Mouse (Mus musculus): ENCODE results near the gene Tns1.

The Tns1 gene

DNA sequence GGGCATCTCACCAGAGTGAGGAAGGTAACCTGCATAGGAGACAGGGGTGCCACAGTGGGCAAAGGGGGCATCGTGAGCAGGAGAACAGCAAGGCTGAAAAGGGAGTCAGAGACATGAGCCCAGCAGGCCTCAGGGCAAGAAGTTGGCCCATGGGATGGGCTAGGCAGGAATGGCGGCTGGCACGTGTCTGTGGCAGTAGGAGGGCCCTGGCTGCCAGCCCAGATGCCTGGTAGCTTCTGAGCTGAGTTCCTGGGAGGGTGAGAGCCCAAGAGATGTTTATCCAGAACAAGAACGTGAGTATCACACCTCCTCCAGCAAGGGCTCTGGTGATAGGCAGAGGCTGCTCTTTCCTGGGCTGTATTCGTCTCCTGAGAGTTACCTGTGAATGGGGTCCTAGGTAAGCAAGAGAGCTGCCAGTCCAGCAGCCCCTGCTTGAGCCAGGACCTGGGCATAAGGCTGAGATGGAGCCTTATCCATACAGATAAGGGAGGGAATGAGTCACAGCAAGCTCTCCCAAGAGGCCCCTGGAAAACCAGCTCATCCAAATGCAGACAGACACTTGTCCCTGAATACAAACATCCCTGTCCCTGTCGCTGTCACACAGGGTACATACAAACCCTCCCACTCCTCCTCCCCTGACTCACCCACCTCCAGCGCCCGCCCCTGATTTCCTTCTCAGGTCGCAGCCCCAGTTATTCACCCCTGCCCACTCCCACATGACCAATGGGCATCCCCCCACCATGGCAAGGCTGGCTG lies 2.2 kb downstream of the Tns1 start:
- DNase-seq (ENCODE audit: low spot score) = peak; percentile 53

DNA sequence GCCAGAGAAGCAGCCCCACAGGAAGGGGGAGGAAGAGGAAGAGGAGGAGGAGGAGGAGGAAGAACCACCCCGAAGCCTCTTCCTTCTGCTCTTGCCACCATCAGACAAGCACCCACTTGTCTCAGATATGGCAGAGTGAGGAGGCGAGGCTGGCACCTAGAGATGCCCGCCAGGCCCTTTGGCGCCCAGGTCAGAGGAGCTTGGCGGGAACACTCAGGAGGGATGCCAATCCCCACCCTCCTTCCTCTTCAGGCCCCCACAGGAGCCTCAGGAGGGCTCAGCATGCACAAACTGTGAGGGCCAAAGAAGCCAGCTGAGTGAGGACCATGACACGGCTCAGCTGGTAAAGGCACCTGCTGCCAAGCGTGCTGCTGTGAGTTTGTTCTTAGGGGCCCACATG lies 3.1 kb downstream of the Tns1 start:
- DNase-seq (ENCODE audit: low spot score) = no peak

DNA sequence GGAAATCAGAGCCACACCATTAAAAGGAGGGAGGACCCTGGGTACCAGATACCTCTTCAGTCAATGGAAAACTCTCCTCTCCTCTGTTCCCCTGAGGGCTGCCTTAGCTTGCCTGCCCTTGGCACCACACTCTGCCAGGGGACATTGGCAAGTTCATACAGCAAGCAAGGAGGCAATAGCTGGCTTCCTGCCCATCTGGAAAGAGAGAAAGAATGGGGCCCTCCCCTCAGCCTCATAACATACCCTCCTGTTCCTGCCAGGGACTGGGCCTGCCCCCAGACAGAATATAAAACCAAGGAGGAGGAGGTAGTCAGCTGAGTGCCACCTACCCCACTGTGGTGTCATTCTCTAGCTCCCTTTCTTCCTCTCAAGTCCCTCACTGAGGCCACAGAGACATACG lies 5.1 kb downstream of the Tns1 start:
- DNase-seq (ENCODE audit: low spot score) = no peak

DNA sequence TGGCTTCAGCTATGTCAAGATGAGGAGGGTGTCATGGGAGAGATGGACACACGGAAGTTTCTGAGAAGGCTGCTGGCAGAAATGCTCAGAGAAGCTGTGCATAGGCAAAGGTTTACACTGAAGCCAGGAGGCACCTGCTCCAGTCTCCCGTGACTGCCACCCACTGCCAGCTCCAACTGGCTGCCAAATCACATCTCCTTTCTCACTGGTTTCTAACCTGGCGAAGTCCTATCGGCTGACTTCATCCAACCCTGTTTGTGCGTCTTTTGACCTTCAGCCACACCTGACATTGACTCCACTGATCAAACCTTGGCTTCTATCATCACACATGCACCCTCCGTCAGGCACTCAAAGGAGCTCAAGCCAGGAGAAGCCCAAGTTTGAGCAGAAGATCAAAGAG lies 6.4 kb downstream of the Tns1 start:
- DNase-seq (ENCODE audit: low spot score) = no peak

DNA sequence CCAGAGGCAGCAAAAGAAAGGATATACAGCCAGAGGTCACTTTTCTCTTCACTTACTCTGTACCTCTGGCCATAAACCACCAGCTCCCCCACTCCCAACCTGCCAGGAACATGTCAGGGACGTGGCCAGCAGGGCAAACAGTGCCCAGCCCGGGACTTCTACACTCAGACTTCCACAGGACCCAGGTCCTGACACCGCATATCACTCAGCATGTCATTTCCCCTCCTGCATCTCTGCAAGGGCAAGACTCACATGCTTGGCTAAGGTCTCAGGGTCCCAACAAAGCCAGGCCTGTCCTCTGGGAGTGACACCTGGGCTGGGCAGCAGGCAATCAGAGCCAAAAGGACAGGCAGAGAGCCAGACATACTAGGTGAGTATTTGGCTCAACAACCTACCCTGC lies 11.2 kb downstream of the Tns1 start:
- no peak for DNase-seq (ENCODE audit: low spot score)

DNA sequence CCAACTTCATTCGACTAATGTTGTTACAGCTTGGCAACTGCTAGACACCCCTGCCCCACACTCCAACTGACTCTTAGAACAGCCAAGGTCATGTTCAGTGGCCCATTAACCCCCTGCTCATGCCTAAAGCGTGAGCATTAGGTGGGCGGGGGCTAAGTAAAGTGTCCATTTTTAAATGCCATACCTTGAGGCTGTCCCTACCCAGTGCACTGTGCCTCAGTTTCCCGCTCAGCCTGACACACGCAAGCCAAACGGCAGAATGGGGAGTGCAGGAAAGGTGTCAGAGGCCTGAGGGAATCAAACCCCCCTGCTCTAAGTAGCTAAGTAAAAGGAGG lies 12.6 kb downstream of the Tns1 start:
- no peak for DNase-seq (ENCODE audit: low spot score)

DNA sequence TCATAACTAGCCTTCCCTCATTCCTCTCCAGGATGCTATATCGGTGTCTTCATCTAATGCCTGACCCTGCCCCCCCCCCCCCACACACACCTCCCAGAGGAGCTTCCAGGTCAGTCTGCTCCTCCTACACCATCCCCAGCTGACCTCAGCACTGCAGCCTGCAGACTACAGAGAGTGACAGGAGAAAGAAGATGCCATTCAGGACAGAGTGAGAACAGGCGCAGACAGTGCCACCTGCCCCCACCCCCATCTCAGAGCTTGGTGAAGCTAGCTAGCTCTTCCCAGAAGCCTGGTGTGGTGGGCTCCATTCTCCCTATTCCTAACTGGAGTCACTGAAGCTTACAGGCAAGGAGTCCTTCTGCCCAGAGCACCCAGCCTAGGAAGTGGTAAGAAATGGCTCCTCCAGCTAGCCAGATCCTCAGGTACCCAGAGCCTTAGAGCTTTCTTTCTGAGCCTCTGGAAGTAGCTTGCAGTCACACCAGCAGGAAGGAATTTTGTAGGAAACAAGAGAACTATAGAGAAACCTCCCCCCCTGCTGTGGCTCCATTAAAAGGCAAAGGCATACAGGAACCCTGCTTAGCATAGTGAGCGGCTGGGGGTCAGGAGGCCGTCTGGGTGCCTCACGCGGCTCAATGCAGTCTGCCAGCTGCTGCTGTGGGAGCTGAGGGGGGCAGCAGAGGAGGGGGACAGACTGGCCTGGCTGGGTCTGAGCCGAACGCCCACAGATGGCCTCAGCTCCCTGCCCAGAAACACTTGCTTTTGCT lies 13.1 kb downstream of the Tns1 start:
- DNase-seq (ENCODE audit: low spot score) = no peak

DNA sequence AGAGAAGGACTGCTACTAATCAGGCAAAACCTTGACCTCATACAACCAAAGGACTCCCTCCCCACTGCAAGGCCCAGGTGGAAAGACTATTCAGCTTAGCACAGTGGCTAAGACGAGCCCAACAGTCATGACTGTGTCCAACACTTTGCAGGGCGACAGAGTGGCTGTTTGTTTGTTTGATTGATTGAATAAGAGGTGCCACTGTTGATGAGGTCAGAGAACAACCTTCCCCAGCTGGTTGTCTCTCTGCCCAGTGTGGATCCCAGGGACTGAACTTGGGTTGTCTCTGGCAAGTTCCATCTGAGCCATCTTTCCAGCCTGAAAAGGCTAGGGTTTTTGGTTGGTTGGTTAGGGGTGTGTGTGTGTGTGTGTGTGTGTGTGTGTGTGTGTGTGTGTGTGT lies 14.6 kb downstream of the Tns1 start:
- DNase-seq (ENCODE audit: low spot score) = no peak

DNA sequence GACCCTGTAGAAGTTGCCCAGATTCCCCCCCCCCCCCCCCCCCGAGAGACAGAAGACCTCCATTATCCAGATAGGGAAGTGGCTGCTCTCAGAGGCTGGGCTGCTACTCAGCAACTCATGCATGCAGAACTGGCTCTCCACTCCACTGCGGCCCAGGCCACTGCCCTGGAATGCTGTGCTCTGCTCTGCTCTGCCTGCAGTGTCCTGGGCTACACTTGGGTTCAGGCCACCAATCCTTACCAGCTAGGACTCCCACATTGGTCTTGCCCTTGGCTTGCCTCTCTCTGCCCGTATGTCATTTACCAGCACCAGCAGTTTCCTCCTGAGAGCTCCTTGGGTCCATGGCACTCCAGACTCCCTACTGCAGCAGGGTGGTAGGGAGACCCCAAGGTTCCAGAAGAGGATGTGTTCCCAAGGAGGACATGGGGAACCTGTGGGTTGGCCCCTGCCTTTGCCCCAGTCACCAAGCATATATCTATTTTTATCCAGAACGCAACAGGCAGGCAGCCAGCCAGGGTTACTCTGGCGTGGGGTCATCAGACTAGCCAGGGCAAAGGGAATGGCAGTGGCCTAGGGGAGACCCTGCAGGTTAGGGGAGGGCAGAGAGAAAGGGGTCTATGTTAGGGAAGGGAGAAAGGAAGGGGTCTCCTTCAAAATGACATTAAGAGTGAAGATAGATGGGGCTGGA lies 16.2 kb downstream of the Tns1 start:
- no peak for DNase-seq (ENCODE audit: low spot score)

DNA sequence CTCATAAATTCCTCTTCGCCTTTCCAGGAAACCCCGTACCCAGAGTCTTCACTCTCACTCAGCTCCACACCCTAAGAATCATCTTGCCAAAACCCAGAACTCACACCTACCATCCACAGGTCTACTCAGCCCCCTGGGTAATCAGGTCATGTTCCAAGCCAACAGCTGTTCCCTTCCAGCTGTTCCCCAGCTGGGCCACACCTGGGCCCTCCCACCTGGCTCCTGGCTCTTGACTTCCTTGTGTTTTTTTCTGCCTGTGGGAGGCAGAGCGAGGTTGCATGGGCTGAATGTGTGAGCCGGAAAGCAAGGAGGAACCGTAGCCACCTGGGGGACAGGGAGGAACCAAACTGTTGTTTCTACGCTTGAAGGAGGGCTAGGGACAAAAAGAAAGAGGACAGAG lies 18.0 kb downstream of the Tns1 start:
- no peak for DNase-seq (ENCODE audit: low spot score)

DNA sequence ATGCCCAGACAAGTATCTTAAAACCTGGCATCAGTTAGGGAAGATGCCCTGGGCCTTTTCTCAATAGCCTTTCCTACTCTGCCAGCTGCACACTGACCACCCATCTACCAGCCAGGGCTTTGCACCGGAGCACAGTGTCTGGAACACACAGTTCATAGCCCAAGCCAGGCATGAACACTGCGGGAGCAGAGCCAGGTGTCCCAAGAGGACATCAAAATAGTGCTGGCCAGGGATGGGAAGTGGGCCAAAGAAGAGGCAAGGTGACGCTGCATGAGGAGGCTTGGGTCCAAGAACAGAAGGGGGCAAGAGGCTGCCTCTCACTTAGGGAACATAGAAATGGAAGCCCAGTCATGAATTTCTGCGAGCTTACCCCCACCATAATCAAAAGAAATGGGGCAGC lies 18.6 kb downstream of the Tns1 start:
- no peak for DNase-seq (ENCODE audit: low spot score)

DNA sequence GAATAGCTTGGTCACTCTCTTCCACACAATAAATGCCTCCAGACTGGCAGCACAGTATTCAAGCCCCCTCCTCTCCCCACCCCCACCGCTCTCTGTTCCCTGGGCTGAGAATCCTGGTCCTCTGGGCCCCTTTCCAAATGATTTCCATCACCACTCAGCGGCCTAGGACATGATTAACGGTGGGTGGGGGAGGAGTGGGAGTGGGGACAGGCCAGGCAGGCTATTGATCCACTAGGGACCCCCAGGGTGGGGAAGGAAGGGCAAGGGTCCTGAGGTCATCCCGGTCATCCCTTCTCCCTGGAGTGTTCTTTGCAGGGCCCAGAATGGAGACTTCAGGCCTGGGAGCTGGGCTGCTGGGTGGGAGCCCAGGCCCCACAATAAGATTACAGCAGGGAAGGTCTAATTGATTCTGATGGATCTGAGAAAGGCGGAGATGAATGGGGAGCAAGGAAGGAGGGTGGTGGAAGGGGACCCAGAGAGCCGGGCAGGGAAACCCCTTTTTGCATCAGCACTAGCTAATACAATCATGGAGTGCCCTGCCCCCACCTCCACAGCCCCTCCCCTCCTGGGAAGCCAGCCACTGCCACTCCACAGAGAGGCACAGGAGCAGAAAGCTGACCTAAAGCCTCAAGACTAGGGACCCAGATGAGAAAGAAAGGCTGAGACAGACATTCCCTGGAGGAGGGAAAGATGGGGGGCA lies 20.4 kb downstream of the Tns1 start:
- DNase-seq (ENCODE audit: low spot score) = no peak

DNA sequence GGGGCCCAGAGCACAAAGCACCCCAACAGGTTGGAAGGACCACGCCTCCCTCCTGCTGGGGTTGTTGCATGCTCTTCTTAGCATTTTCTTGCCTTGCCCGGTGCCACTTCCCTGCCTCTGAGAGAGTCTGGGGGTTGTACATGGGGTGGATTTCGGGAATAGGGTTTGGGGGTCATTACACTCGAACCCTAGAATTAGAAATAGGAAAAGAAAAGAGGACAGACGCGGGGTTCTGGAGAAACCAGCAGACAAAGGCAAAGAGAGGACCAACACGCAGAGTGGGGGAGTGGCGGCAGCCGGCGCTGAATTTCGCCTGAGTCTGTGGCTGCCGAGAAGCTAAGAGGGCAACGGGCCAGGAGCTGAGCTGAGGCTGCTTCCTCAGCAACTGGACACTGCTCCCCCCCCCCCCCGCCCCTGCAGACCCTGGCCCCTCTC lies 25.2 kb downstream of the Tns1 start:
- DNase-seq (ENCODE audit: low spot score) = no peak

DNA sequence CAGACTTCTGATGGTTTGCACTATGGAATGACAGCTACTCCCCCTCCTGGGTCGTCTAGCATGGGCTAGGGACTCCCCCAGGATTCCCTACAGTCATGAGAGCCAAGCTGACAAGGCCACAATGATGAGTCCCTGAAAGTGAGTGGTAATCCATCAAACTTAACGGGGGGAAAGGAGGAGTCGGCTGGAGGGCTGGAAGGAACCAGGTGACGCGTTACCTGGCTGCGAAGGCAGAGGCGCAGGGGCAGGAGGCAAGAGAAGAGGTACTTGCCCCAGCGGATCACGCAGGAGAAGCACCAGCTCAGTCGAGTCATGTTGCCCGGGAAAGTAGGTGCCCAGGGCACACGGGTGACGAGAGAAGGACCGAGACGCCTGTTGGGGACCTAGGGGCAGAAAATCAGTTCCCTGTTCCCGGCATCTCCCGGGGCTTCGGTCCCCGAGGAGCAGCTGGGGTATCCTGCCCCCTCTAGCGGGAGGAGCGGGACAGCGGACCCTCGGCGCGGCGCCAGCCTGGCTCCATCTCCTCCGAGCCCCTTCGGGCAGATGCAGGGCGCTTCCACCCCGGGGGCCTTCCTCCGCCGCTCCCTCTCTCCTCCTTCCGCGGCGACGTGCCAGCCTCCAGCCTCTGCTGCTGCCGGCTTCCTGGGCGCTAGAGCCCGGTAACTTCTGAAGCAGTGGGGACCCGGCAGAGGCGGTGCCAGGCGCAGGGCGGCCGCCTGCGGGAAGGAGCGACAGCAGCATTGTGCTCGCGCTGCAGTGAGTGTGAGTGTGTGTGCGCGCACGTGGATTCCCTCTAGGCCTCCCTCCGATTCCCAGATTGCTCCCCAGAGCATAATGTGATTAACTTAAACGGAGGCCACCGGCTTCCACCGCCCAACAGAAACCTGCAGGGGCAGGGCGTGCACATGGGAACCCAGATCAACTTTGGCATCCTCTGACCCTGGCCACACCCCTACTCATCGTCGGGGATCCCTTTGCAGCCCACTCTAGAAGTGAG lies 25.9 kb downstream of the Tns1 start:
- no peak for DNase-seq (ENCODE audit: low spot score)

DNA sequence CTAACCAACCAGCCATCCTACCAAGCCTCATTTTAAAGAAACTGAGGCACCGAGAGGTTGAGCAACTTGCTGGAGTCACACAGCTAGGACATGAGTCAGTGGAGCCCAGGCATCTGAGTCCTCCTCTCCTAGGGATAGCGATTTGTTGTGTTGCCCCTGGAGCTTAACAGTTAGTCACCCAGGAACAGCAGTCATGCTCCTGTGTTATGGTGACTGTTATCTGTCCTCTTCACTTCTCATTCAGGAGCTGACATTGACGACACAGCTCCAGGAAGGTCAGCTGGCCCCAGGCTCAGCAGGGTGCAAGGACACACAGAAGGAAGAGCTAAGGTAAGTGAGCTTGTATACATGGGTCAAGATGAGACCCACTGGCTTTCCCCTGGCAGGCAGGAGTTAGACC lies 28.5 kb downstream of the Tns1 start:
- no peak for DNase-seq (ENCODE audit: low spot score)

DNA sequence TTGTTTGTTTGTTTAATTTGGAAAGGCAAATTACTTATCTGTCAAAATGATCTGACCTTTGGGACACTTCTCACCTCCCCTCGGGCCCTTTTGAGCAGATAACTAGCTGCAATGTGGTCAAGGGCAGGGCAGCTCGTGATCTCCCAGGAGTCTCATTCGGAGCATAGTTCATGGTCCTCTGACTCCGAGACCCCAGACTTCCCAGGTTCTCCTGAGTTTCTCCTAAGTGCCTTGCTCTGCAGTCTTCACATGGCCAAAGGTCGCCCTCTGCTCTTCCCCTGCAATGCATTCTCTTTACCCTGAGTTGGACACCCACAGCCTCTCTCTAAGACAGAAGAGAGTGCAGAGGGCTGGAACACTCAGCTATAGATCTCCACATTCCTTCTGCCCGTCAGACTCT lies 29.0 kb downstream of the Tns1 start:
- DNase-seq (ENCODE audit: low spot score) = no peak

DNA sequence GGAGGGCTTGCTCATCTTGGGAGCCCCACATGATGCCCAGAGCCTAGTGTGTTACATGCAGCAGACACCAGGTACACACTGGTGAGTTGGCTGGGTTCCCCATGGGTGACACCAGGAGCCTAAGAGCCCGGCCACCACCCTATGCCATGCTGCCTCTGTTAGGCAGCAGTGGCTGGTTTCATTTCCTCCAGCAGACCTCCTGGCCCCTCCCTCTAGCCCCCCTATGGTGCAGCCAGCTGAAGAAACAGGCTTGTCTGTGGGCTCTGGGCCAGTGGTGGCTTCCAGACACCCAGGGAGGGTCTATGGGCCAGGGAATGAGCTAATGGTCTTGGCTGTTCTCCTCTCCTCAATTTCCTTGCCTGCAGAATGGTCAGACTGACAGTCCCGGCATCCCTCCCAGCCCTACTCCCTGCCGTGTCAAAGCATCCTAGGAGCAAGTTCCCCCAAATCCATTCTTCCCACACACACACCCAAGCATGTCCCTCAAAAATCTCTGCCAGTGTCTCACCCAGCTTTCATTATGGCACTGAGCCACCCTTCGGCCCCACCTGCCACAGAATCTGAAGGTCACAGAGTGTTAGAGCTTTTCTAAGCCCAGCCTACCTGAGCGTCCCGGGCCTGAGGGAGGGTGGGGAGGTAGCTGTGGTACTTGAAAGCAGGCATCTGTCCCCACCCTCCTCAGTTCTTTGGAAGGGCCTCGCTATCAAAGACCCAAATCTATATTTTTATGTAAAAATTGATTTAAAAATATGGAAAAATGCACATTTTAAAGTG lies 29.6 kb downstream of the Tns1 start:
- no peak for DNase-seq (ENCODE audit: low spot score)

DNA sequence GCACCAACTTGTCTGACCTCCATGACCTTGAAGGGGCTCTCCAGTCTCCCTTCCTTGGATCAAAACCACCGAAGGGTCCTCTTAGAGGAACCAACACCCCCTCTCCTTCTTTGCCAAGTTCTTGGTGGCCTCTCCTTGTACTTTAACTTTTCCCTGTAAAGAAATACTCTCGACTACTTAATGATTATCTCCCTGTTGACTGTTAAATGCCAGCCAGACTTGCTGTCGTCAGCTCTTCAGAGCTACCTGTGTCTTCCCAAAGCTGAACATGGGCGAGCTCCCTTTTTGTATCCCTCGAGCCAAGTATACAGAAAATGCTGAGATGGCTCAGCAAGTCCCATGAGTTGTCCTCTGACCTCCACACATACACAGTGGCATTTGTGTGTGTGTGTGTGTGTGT lies 30.8 kb downstream of the Tns1 start:
- no peak for DNase-seq (ENCODE audit: low spot score)

DNA sequence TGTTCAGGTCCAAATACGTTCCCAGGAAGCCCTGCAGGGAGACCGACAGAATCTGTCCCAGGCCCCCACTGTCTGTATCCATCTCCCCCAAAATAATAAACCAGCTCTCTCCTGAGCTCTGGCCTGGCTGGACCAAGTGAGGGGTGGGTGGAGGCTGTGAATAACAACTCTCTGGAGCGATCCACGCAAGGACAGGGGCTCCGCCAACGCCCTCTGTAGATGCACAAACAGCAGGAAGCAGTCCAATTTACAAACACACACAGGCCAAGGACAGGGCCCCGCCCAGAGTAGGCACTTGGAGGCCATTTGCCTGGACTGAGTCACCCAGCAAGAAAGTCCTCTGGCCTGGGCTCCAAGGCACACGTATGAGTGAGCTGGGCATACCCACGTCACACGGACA lies 32.0 kb downstream of the Tns1 start:
- peak; percentile 63 for DNase-seq (ENCODE audit: low spot score)

DNA sequence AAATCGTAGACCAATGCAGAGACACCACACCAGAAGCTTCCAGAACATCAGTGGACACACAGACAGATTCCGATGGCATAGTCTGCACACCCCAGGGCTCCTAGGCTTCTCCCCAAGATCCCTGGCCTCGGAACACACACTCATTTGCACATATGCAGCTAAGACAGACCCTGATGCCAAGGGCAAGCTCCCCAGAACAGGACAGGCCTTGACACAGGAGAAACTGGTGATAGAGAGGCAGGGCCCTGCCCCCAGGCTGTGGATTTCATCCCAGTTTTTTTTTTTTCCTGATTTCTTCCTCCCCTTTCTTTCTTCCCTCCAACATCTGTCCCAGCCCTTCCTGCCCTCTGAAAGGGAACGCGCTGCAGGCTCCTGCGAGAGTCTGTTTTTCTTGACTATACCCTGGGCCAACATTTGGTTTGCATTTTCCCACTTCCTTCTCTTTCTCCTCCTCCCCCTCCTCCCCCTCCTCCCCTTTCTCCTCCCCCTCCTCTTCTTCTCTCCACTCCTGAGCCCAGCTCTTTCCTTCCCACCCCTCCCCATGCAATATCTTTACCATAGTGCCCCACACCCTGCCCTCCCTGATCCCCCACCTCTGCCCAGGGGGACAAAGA lies 32.5 kb downstream of the Tns1 start:
- DNase-seq (ENCODE audit: low spot score) = no peak
